Mouse (Mus musculus) CH12F3 (cell line): ENCODE results near the gene Mettl27.

Experiments
- in situ Hi-C: fragments of 300-500 bp; cut with MboI; formaldehyde crosslinking; loops from 2 replicates; pipeline ENCODE4 v1.14.3; 2020; ENCODE audit warnings: low sequenced_read_pairs

The Mettl27 gene

DNA sequence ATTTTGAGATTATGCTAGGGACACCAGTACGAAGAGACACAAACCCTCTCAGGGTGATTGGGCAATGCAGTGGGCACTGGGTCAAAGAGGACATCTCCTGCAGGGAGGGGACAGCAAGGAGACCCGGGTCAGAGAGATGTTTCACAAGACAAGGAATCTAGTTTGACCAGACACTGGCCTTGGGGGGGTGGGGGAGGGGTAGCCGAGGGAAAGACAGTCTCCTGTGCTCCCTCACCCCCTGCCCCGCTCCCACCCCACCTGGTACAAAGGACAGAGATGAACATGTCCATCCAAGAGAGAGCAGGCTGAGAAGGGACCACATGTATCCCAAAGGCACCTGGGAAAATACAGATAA lies 15.9 kb downstream of the Mettl27 start:
- in situ Hi-C loops: no loop called here

DNA sequence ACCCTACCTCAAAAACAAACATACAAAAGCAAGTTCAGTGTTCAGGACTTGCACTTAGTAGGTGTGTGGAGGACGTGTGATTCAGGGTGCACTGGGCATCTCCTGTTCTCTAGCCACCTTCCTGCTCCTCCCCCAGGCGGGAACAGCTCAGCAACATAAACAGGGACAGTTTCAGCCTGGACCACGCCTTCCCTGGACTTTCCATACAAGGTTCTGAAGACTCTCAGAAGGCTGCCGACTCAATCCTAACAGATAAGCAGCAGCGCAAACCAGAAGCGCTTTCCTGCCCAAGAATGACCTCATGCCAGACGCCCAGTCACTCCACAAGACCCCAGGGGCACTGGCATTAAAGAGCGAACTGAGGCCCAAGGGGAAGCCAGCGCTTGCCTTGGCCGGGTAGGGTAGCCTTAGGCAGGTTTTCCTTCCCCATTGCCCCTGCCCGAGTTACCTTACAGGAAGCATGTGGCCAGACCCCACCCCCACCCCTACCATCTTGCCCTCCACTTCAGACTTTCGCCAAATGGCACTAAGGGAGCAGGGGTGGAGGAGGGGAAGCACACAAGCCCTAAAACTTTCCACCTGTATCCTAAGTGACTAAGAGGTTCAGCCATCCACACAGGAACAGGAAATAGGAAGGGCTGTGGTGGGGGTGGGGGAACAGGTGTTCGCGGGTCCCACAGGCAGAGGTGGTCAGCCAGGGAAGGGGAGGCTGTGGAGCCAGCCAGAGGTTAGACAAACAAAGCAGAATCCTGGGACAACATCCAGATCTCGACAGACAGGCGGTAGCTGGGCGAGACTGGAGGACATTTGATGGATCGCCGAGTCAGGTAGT lies 19.1 kb downstream of the Mettl27 start:
- in situ Hi-C loops: no loop called here

DNA sequence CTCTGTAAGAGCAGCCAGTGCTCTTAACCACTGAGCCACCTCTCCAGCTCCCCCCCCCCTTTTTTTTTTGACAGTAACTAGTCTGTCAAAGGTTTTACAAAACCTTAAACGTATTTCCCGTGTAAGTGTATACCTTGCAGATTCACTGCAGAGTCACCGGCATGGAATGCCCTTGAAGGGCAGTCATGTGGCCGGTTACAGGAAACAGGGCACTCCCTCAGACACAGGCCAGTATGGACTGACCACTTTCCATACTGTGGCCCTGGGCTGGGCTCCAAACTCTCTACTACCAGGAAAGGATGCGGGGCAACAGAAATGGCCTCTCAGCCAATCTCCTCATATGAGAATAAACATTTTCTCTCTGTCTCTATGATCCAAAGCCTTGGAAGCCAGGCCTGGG lies 23.3 kb downstream of the Mettl27 start:
- in situ Hi-C loops: no loop called here

DNA sequence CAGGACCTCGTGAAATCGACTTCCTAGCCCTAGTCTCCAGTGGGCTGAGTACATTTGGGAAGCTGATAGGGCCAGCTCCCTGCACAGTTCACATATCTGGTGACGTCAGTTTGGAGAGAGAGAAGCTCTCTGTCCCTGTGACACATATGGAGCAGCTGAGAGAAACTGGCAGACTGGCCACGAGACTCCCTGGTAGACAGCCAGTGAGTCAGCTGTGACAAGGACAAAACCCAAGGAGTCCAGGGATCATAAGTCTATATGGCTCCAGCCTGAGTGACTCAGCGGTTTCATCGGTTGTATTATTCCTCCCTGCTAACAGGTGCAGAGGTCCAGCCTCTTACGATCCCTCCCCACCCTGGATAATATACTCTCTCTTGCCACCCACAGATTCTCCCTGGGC lies 26.9 kb downstream of the Mettl27 start:
- in situ Hi-C loops: no loop called here

DNA sequence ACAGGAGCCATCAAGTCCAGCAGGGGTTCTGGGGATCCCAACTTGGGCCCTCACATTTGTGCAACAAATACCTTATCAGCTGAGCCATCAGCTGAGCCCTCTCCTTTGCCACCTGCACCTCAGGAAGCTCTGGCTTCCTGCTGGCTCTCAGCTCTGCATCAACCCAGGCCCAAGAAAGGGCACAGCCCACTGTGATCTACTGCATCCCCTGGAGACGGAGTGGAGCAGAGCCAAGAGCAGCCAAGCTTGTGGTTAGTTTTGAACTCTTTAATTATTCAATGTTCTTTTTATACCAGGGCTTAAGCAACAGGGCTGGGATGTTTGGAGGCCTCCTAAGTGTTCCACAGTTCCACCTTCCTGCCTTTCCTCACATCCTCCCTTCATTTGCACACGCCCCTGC lies 28.3 kb downstream of the Mettl27 start:
- in situ Hi-C loops: no loop called here

DNA sequence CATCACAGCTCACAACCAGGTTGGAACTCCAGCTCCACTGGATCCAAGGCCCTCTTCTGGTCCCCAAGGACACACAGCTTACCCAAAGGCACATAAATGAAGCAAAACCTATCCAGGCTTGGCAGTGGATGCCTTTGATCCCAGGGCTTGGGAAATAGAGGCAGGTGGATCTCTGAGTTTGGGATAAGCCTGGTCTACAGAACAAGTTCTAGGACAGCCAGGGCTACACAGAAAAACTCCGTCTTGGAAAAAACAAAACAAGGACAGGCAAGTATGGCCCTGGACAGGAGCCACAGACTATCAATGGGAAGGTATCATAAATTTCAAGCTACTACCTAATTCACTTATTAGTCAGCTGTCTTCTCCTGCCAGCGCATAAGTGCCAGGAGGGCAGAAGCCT lies 29.4 kb downstream of the Mettl27 start:
- in situ Hi-C loops: no loop called here

DNA sequence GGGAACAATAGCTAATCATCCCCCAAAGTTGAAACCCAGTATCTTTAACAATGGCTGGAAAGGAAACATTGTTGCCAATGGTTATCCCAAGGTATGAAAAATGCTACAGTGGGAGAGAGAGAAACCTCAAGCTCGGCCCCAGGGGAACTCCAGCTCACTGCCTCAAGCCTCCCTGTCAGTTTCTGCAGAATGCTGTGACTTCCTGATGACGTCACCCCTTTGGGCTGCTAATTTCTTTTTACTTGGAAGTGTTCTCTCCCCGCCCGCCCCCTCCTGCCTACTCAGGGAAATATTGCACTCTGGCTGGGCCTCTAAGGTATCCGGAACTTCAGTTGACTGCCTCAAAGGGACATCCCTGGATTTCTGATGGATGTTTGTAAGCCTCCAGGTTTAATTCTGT lies 31.4 kb downstream of the Mettl27 start:
- in situ Hi-C loops: no loop called here

DNA sequence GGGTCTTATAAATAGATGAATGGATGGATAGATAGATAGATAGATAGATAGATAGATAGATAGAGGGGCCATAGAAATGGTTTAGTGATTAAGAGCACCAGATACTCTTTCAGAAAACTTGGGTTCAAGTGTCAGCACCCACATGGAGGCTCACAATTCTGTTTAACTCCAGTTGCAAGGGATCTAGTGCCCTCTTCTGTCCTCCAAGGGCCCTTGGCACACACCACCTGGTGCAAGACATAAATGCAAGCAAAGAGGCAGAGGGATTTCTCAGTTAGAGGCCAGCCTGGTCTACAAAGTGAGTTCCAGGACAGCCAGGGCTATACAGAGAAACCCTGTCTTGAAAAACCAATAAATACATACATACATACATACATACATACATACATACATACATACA lies 32.5 kb downstream of the Mettl27 start:
- in situ Hi-C loops: loop anchor here (5.0 kb wide), 1 partner anchor 47 kb away; the partner anchor contains the start of gene Cldn13

DNA sequence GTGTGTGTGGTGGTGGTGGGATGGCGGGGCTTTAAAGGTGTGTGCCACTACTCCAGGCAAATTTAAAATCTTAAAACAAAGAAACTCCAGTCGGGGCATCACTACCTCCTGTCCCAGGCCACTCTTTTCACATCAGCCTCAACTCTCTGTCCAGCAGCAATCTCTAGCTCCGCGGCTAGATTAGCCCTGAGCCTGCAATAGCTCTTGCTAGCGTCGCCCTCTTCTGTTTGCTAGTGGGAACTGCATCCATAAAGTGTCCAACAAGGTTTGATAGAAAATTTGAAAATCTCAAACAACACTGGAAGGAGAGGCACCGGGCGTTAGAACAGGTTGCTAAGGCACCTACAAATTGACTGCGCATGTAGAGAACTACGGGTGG lies 33.3 kb downstream of the Mettl27 start:
- in situ Hi-C loops: loop anchor here (5.0 kb wide), 1 partner anchor 48 kb away; the partner anchor contains the start of gene Cldn13

DNA sequence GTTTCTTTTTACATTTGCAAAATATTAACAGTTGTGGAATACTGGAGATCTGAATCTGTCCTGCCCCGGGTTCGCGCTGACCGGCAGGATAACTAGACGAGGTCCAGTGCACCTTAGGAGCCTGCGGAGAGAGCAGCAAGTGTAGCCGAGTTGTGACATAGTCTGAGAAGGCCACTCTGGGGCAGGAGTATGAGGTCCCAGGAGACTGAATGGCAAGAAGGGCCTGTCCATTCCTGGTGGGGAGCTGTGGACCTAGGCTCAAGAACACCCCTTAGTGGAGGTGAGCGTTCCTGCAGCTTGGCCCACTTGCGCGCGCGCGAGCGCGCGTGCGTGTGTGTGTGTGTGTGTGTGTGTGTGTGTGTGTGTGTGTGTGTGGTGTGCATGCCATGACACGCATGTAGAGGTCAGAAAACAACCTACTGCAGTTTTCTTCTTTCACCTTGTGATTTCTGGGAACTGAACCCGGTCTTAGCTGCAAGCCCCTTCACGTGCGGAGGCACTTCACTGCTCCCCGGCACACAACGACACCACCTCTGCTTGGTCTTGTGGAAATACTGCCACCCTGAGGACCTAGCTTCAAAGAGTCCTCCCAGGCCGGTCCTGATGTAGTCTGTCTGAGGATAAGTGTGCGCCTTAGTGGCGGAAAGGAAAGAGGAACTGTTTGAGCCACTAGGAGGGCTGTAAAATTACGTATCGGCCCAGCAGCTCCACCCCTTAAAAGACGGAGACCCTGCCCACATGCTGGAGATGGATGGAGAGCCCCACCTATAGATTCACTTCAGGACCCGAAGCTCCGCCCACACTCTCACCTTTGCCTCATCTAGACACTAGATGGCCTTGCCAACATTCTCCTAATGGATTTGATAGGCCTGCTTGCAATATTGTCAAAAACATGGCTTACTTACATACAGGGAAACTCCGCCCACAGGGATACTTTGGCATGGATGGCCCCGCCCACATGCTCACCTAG lies 34.0 kb downstream of the Mettl27 start:
- in situ Hi-C loops: loop anchor here (5.0 kb wide), 1 partner anchor 49 kb away; the partner anchor contains the start of gene Cldn13

DNA sequence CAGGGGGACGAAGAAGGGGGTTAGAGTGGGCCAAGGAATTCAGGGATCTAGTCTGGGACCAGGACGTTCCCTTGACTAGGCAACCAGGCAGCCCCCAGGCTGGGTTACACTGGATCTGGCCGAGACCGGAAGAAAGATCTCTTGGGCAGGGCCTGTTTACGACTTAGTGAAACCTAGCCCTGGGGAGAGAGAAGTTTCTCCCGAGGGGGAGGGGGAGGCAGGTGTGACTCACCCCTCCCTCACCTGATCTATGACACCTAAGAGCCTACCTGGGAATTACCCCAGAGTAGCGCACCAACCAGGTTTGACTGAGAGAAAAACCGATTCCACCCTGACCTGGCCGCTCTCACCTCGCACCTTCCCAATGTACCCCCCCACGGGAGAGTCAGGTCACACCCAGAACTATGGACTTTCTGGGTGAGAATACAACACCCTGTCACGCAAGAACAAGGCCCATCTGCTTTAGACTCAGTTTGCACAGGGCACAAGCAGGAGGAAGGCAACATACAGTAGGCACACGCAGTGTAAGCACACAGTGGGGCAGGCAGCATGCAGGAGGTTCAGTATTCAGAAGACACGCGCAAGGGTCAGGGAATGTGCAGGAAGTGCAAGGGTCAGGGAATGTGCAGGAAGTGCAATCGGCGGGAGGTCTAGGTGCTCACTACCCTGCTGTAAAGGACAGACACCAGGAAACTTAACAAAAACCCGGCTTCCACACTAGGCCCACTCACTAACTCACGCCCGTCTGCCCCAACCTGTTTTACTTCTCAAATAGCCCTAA lies 35.2 kb downstream of the Mettl27 start:
- in situ Hi-C loops: loop anchor here (5.0 kb wide), 1 partner anchor 50 kb away; the partner anchor contains the start of gene Cldn13

DNA sequence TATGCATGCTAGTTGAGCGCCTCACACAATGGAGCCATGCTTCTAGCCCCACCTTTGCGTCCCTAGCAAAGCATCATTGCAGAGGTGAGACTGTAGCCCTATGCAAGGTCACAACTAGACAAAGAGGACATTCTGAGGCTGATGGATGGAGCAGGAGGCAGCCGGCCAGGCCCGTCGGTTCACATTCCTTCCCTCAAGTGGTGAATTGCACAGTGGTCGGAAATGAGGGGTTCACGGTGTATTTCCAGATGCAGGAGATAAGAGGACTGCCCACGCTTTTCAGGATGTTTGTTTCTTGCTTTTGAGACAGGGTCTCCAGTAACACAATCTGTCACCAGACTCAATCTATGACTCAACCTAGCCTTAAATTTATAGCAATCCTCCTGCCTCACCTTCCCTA lies 38.5 kb downstream of the Mettl27 start:
- in situ Hi-C loops: no loop called here

DNA sequence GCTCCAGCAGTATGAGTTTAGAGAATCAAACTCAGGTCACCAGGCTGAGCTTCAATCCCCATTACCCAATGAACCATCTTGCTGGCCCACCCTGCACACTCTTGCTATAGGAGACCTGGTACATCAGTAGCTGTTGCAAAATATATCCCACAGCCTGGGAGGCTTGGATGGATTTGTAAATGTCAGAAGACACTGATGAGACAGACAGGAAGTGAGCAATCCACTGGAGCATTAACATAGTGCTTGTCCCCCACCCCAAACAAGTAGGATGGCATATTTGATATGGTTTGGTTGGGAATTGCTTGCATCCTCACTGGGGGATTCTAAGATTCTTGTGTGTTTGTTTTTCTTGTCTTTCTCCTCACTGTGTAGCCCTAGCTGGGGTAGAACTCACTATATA lies 40.9 kb downstream of the Mettl27 start:
- in situ Hi-C loops: no loop called here

DNA sequence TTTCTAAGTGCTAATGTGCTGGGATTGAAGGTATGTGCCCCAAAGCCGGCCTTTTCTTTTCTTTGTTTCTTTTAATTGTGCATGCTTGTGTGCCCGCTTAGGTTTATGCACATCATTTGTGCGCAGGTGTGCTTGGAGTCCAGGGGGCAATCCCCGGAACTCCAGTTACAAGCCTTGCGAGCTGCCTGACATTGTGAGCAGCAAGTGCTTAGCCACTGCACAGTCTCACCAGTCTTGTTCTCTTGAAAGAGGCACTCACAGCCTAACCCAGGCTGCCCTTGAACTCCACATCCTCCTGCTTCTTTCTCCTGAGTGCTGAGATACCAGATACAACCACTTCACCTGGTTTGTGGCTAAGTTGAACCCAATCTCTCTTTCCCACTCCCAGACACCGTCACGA lies 41.4 kb downstream of the Mettl27 start:
- in situ Hi-C loops: no loop called here

DNA sequence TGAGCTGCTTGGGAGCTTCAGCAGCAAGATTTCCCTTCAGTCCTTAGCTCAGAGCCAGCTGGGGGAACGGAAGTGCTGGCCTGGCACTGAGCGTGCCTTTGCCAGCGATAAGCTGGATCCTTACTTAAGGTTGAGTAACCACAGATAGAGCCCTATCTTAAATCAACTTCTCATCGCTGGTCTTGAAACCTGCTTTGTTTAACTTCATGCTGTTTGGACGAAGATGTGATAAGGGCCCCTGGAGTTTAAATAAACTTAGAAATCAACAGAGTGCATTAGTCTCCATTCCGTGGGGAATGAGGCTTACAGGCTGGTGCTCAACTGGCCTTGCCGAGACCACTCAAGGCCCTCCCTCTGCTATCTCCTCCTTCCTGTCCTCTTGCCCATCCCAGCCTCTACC lies 42.1 kb downstream of the Mettl27 start:
- in situ Hi-C loops: no loop called here

DNA sequence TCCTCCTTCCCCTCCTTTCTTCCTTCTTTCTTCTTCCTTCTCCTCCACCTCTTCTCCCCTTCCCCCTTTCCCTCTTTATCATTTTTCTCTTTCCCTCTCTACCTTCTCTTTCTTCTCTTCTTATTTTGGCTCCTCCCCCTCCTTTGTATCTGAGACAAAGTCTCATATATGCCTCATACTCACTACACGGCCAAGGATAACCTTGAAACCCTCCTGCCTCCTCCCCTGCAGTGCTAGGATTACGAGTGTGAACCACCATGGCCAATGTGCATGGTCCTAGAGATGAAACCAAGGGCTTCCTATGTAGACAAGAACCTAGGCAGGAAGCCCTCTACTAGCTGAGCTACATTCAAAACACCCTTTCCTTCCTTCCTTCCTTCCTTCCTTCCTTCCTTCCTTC lies 42.8 kb downstream of the Mettl27 start:
- in situ Hi-C loops: no loop called here

DNA sequence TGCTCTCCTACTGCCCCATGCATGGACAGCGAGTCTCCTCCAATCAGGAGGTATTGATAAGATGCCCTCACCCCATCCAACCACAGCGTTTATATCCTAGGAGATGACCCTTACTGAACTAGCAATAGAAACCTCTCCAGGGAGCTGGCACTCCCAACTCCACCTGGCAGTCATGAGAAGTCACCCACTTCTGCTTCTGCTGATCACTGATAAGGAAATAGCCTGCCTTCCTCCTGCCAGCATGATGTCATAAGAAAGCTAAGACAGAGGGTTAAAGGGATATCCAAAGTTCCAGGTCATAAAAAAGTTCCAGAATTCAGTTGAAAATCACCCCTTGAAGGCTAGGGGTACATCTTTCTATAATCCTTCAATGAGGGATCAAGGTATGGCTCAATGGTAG lies 44.0 kb downstream of the Mettl27 start:
- in situ Hi-C loops: no loop called here

DNA sequence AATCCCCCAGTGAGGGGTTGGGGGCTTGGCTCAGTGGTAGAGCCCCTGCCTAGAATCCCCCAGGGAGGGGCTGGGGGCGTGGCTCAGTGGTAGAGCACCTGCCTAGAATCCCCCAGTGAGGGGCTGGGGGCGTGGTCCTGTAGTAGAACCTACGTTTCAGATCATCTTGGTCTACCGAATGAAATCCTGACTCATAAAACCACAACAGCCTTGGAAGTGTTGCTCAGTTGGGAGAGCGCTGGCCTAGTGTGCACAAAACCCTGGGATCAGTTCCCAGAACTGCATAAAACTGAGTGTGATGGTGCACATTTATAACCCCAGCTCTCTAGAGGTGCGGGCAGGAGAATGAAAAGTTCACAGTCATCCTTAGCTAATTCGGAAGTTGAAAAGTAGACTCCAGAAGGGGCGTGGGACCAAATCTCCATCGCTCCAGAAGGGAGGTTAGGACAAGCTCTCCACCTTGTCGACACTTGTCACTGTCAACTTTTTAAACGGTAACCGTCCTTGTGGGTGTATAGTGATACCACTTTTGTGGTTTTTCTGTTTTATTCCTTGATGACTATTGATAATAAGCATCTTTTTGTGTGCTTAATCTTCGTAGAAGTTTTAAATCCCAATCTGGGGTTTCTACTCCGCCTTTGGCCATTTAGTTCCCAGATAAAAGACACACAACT lies 44.5 kb downstream of the Mettl27 start:
- in situ Hi-C loops: no loop called here

DNA sequence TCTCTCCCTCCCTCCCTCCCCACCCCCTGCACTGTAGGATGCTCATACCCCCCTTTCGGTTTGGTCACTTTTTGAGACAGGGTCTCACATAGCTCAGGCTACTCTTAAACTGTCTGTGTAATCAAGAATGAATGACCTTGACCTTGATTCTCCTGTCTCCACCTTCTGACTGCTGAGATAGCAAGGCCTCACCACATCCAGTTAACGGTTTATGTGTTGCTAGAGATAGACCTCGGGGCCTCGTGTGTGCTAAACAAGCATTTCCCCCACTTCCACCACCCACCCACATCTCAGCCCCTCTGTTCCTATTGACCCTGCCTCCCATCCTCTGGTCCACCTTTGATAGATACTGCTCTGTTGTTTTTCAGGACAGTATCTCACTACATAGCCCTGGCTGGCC lies 45.7 kb downstream of the Mettl27 start:
- in situ Hi-C loops: no loop called here

DNA sequence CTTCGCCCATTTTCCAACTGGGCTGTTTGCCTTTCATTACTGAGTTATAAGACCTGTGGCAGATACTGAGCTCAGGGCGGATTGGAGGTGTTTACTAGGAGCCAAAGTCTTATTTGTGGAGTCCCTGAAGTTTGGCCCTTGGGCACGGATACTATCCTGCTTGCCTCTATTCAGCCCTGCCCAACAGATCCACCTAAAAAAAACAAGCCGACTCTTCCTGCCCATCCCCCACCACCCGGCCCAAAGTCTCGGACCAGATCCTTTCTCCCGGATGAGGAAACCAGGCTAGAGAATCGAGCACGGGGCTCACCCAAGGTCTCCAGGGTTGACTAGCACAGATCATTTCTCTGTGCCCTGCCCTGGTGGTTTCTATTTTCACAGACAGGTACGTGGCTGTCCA lies 49.0 kb downstream of the Mettl27 start:
- in situ Hi-C loops: no loop called here
